Mouse (Mus musculus): Measurements from ENCODE around the gene Cep126. TPM values are rescaled to one million over a fixed set of nuclear protein-coding genes. Genes with fewer than 3 reads are reported as not detected.

Gene Cep126
- polyA plus RNA-seq, 1 experiment: 0.18 TPM

DNA sequence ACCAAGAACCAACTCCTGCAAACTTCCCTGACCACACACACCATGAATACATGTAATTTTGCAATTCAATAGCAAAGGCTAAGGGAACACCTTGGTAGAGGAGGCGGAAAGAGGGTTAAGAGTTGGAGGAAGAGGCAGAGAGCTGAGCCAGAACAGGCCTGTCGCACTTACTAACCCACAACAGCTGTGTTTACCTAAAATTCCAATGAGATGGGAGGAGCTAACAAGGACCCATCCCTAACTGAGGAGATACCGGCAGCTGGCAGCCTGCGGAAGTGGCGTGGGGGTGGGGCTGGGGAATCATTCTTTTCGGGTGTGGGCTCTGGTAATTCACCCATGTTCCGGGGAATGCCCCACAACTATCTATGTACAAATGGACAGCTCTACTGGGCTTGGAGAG is 98.5 kb downstream of the Cep126 start:
- no peak for TF ChIP-seq GATA1 (IDR thresholded peaks at IDR 0.05; ENCODE audit: low read length)

GRCm38 (mm10) chr9:8035091-8035490 is 99.0 kb downstream of the Cep126 start:
- TF ChIP-seq GATA1 (IDR thresholded peaks at IDR 0.05; ENCODE audit: low read length): no peak

DNA sequence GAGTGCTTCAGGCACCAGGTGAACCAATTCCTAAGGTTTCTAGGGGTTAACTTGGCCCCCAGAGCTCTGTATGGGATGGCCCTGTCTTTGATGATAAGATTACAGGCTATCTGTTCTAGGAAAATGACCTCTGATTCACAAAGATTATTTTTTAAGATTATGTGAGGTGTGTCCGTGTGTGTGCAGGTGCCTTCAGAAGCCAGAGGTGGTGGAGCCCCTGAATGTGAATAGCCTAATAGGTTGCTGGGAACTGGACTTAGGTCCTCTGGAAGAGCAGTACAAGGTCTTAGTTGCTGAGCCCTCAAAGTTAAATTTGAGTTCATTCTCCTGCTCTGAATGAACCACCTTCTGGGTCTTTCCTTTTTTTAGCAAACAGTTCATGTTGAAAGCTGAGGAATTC is 100.0 kb downstream of the Cep126 start:
- no peak for TF ChIP-seq GATA1 (IDR thresholded peaks at IDR 0.05; ENCODE audit: low read length)

DNA sequence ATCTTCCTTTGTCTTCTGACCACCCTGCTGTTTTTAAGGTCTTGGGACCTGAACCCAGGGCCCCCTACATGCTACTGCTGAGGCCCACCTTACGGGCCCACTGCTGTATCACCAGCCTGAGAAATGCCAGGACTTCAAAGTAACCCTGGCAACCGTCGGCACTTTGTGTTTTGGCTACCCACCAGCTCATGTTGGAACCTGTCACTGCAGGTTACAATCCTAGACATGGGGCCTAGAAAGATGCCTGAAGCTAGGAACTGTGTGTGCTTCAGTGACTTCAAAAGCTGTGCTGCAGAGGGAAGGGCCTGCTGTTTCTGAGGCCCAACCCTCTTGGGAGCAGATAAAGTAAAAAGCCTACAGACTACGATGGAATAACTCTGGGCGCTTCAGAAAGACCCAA is 101.2 kb downstream of the Cep126 start:
- no peak for TF ChIP-seq GATA1 (IDR thresholded peaks at IDR 0.05; ENCODE audit: low read length)

Other genes starting within 250 kb of the Cep126 start
- gene Yap1, start 129.7 kb downstream of the Cep126 start, polyA plus RNA-seq (2012): 7.0 and 7.4 TPM in 2 replicates
- gene Cfap300, start 91.5 kb downstream of the Cep126 start, polyA plus RNA-seq (2012): 4.4 and 5.5 TPM in 2 replicates